Mouse (Mus musculus) lung, postnatal 0 days (tissue): ENCODE data around the gene Nt5c3.

Experiments used
- CTCF ChIP-seq: IDR thresholded peaks from 2 replicates; pipeline ENCODE4 v1.5.1; 2016; ENCODE audit warnings: antibody characterized with exemption, mild to moderate bottlenecking
- EP300 ChIP-seq: IDR thresholded peaks from 2 replicates; pipeline ENCODE4 v1.6.1; 2016; ENCODE audit warnings: antibody characterized with exemption, mild to moderate bottlenecking, control low read depth

- TF ChIP-seq CTCF (0 out of 2 replicates have a peak, but pooled peaks have one; percentile 2), EP300 (peak; percentile 78)
Observed at GRCm38 (mm10) chr6:56923726-56924707, at the start of gene Nt5c3, which contains the start of gene Vmn1r4.
